Mouse (Mus musculus): ENCODE measurements at regions not wholly inside any gene's neighbourhood (a gene's known extent, or its start where the extent isn't known, plus 50 kb on each side); places are given as distances from the start of the nearest gene placed in this dataset.

GRCm38 (mm10) chr16:55168433-55168832 lies 129.4 kb downstream of the Zpld1 start:
- Histone ChIP-seq H3K27ac (ENCODE audit: low read depth, low read length) (no peak overlapping the region), H3K36me3 (ENCODE audit: control insufficient read depth, insufficient read depth, low read length) (no peaks in the 10 kb centered on the region), H3K9me3 (ENCODE audit: control insufficient read depth, low read length) (no peaks in the 10 kb centered on the region), H3K27me3 (ENCODE audit: control insufficient read depth, insufficient read depth, low read length) (no peaks in the 10 kb centered on the region), H3K4me3 (ENCODE audit: low read depth, low read length) (no peak overlapping the region), H3K4me1 (ENCODE audit: control insufficient read depth, insufficient read depth, low read length) (no peaks in the 10 kb centered on the region), H3K9ac (ENCODE audit: low read length) (no peak overlapping the region), H3K4me2 (no peak overlapping the region)
- WGBS = 67% methylated on average over 2 of the region's 2 CpGs
- no peak for ATAC-seq (ENCODE audit: low FRiP score)
- DNase-seq (ENCODE audit: low spot score, missing footprints) = no peak

GRCm38 (mm10) chr16:55166181-55166848 lies 131.5 kb downstream of the Zpld1 start:
- H3K4me1 ChIP-seq (ENCODE audit: control insufficient read depth, insufficient read depth, low read length) = no peaks in the 10 kb centered on the region
- no peak overlapping the region for H3K4me3 ChIP-seq (ENCODE audit: low read depth, low read length)
- 79% methylated on average over 8 of the region's 8 CpGs for WGBS
- no peak overlapping the region for H3K27ac ChIP-seq (ENCODE audit: low read depth, low read length)
- no peak overlapping the region for H3K9ac ChIP-seq (ENCODE audit: low read length)
- DNase-seq (ENCODE audit: low spot score, missing footprints) (no peak), ATAC-seq (ENCODE audit: low FRiP score) (no peak)
- no peaks in the 10 kb centered on the region for H3K27me3 ChIP-seq (ENCODE audit: control insufficient read depth, insufficient read depth, low read length)
- no peaks in the 10 kb centered on the region for H3K36me3 ChIP-seq (ENCODE audit: control insufficient read depth, insufficient read depth, low read length)
- H3K9me3 ChIP-seq (ENCODE audit: control insufficient read depth, low read length) = no peaks in the 10 kb centered on the region
- no peak overlapping the region for H3K4me2 ChIP-seq

GRCm38 (mm10) chr16:55162926-55163325 lies 134.9 kb downstream of the Zpld1 start:
- Histone ChIP-seq H3K4me3 (ENCODE audit: low read depth, low read length) (no peak overlapping the region), H3K4me1 (ENCODE audit: control insufficient read depth, insufficient read depth, low read length) (no peaks in the 10 kb centered on the region), H3K9ac (ENCODE audit: low read length) (no peak overlapping the region), H3K27ac (ENCODE audit: low read depth, low read length) (no peak overlapping the region), H3K9me3 (ENCODE audit: control insufficient read depth, low read length) (no peaks in the 10 kb centered on the region), H3K4me2 (no peak overlapping the region), H3K36me3 (ENCODE audit: control insufficient read depth, insufficient read depth, low read length) (no peaks in the 10 kb centered on the region), H3K27me3 (ENCODE audit: control insufficient read depth, insufficient read depth, low read length) (no peaks in the 10 kb centered on the region)
- no peak for ATAC-seq (ENCODE audit: low FRiP score)
- no peak for DNase-seq (ENCODE audit: low spot score, missing footprints)
- WGBS = 78% methylated on average over 6 of the region's 6 CpGs

- DNase-seq (ENCODE audit: low spot score, missing footprints) (peak; percentile 86), ATAC-seq (ENCODE audit: low FRiP score) (no peak)
- Histone ChIP-seq H3K36me3 (ENCODE audit: control insufficient read depth, insufficient read depth, low read length) (no peaks in the 10 kb centered on the region), H3K27ac (ENCODE audit: low read depth, low read length) (no peak overlapping the region), H3K4me3 (ENCODE audit: low read depth, low read length) (no peak overlapping the region), H3K27me3 (ENCODE audit: control insufficient read depth, insufficient read depth, low read length) (no peaks in the 10 kb centered on the region), H3K4me1 (ENCODE audit: control insufficient read depth, insufficient read depth, low read length) (no peaks in the 10 kb centered on the region), H3K4me2 (no peak overlapping the region), H3K9ac (ENCODE audit: low read length) (no peak overlapping the region), H3K9me3 (ENCODE audit: control insufficient read depth, low read length) (no peaks in the 10 kb centered on the region)
- WGBS = 58% methylated on average over 4 of the region's 4 CpGs
Observed at GRCm38 (mm10) chr16:55151726-55152125, 146.1 kb downstream of the Zpld1 start.

GRCm38 (mm10) chr16:55142431-55143173 lies 155.2 kb downstream of the Zpld1 start:
- Histone ChIP-seq H3K27me3 (ENCODE audit: control insufficient read depth, insufficient read depth, low read length) (no peaks in the 10 kb centered on the region), H3K27ac (ENCODE audit: low read depth, low read length) (no peak overlapping the region), H3K4me3 (ENCODE audit: low read depth, low read length) (no peak overlapping the region), H3K4me1 (ENCODE audit: control insufficient read depth, insufficient read depth, low read length) (no peaks in the 10 kb centered on the region), H3K9me3 (ENCODE audit: control insufficient read depth, low read length) (no peaks in the 10 kb centered on the region), H3K9ac (ENCODE audit: low read length) (no peak overlapping the region), H3K4me2 (no peak overlapping the region), H3K36me3 (ENCODE audit: control insufficient read depth, insufficient read depth, low read length) (no peaks in the 10 kb centered on the region)
- WGBS = 88% methylated on average over 6 of the region's 6 CpGs
- DNase-seq (ENCODE audit: low spot score, missing footprints) = peak; percentile 74
- ATAC-seq (ENCODE audit: low FRiP score) = no peak

GRCm38 (mm10) chr16:55134961-55135360 lies 162.8 kb downstream of the Zpld1 start:
- no peaks in the 10 kb centered on the region for H3K9me3 ChIP-seq (ENCODE audit: control insufficient read depth, low read length)
- no peaks in the 10 kb centered on the region for H3K4me1 ChIP-seq (ENCODE audit: control insufficient read depth, insufficient read depth, low read length)
- ATAC-seq (ENCODE audit: low FRiP score) = no peak
- H3K4me2 ChIP-seq = no peak overlapping the region
- peak; percentile 12 for DNase-seq (ENCODE audit: low spot score, missing footprints)
- no peak overlapping the region for H3K4me3 ChIP-seq (ENCODE audit: low read depth, low read length)
- no peak overlapping the region for H3K9ac ChIP-seq (ENCODE audit: low read length)
- no peaks in the 10 kb centered on the region for H3K36me3 ChIP-seq (ENCODE audit: control insufficient read depth, insufficient read depth, low read length)
- H3K27ac ChIP-seq (ENCODE audit: low read depth, low read length) = no peak overlapping the region
- H3K27me3 ChIP-seq (ENCODE audit: control insufficient read depth, insufficient read depth, low read length) = no peaks in the 10 kb centered on the region

GRCm38 (mm10) chr16:55097651-55098050 lies 200.1 kb downstream of the Zpld1 start:
- Histone ChIP-seq H3K27me3 (ENCODE audit: control insufficient read depth, insufficient read depth, low read length) (no peaks in the 10 kb centered on the region), H3K27ac (ENCODE audit: low read depth, low read length) (no peak overlapping the region), H3K4me1 (ENCODE audit: control insufficient read depth, insufficient read depth, low read length) (no peaks in the 10 kb centered on the region), H3K4me3 (ENCODE audit: low read depth, low read length) (no peak overlapping the region), H3K36me3 (ENCODE audit: control insufficient read depth, insufficient read depth, low read length) (no peaks in the 10 kb centered on the region), H3K9ac (ENCODE audit: low read length) (no peak overlapping the region), H3K4me2 (no peak overlapping the region), H3K9me3 (ENCODE audit: control insufficient read depth, low read length) (no peaks in the 10 kb centered on the region)
- no peak for DNase-seq (ENCODE audit: low spot score, missing footprints)
- WGBS = 86% methylated on average over 1 of the region's 1 CpGs
- ATAC-seq (ENCODE audit: low FRiP score) = no peak

- WGBS = 90% methylated on average over 1 of the region's 1 CpGs
- no peak for ATAC-seq (ENCODE audit: low FRiP score)
- H3K4me3 ChIP-seq (ENCODE audit: low read depth, low read length) = no peak overlapping the region
Observed at GRCm38 (mm10) chr16:55087461-55087860, 210.3 kb downstream of the Zpld1 start.

GRCm38 (mm10) chr16:55076172-55076571 lies 221.6 kb downstream of the Zpld1 start:
- no peak for ATAC-seq (ENCODE audit: low FRiP score)
- H3K9ac ChIP-seq (ENCODE audit: low read length) = no peak overlapping the region
- H3K4me3 ChIP-seq (ENCODE audit: low read depth, low read length) = no peak overlapping the region
- H3K27ac ChIP-seq (ENCODE audit: low read depth, low read length) = no peak overlapping the region
- H3K27me3 ChIP-seq (ENCODE audit: control insufficient read depth, insufficient read depth, low read length) = no peaks in the 10 kb centered on the region
- no peaks in the 10 kb centered on the region for H3K9me3 ChIP-seq (ENCODE audit: control insufficient read depth, low read length)
- H3K4me1 ChIP-seq (ENCODE audit: control insufficient read depth, insufficient read depth, low read length) = no peaks in the 10 kb centered on the region
- H3K36me3 ChIP-seq (ENCODE audit: control insufficient read depth, insufficient read depth, low read length) = no peaks in the 10 kb centered on the region
- DNase-seq (ENCODE audit: low spot score, missing footprints) = no peak
- WGBS = 78% methylated on average over 1 of the region's 1 CpGs
- no peak overlapping the region for H3K4me2 ChIP-seq

More at GRCm38 (mm10) chr16:55087461-55087860, 210.3 kb downstream of the Zpld1 start:
- H3K4me2 ChIP-seq = no peak overlapping the region
- H3K4me1 ChIP-seq (ENCODE audit: control insufficient read depth, insufficient read depth, low read length) = no peaks in the 10 kb centered on the region
- H3K9ac ChIP-seq (ENCODE audit: low read length) = no peak overlapping the region
- H3K9me3 ChIP-seq (ENCODE audit: control insufficient read depth, low read length) = no peaks in the 10 kb centered on the region
- no peaks in the 10 kb centered on the region for H3K36me3 ChIP-seq (ENCODE audit: control insufficient read depth, insufficient read depth, low read length)
- H3K27ac ChIP-seq (ENCODE audit: low read depth, low read length) = no peak overlapping the region
- DNase-seq (ENCODE audit: low spot score, missing footprints) = no peak
- no peaks in the 10 kb centered on the region for H3K27me3 ChIP-seq (ENCODE audit: control insufficient read depth, insufficient read depth, low read length)

All from midbrain, embryonic 11.5 days (tissue).